Mouse (Mus musculus): ENCODE data around the gene Btnl2.

Btnl2 gene

DNA sequence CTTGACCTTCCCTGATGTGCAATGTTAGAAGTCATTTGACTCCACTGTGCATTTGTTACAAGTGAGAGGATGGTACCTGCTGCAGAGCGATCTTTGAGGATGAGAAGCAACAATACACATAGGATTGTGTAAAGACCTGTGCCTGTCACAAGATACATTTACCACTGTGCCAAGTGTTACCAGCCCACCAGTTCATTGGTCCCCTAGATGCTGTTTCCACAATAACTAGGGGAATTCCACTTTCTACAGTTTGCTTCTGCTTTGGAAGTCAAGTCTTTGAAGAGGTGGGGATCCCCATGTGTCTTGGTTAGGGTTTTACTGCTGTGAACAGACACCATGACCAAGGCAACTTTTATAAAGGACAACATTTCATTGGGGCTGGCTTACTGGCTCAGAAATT lies 23.4 kb upstream of the Btnl2 start:
- TF ChIP-seq GATA4 (IDR thresholded peaks at IDR 0.05; ENCODE audit: insufficient replicate concordance, low read length): no peak

DNA sequence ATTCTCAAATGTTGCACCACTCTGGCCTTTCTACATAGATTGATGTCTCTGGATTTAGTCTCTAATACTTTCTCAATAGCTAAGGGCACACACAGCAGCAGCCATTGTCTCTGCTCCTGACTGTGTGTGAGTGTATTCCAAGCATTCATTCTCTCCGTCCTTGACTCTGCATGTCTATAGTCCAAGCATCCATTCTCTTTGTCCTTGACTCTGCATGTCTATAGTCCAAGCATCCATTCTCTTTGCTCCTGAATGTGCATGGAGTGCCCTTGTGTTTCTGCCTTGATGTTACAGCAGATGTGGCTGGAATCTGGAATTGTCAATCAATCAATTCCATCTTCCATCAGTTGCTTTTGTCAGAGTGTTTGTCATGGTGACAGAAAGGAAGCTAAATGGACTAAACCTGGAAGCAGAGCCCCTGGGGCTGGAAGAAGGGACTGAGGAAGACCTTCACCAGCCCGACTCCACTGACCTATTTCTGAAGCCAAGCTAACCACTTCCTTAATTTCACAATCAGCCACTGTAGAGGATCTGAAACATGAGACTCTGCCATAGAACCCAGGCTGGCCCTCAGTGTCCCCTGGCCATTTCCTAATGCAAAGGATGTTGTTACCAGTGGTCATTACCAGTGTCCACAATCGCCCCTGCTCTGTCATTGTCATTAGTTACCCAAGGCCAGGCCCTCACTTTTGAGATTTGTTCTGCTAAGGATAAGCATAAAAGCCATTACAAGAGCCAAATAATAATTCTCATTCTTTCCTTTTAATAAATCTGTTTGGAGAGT lies 13.8 kb upstream of the Btnl2 start:
- no peak for TF ChIP-seq GATA4 (IDR thresholded peaks at IDR 0.05; ENCODE audit: insufficient replicate concordance, low read length)

DNA sequence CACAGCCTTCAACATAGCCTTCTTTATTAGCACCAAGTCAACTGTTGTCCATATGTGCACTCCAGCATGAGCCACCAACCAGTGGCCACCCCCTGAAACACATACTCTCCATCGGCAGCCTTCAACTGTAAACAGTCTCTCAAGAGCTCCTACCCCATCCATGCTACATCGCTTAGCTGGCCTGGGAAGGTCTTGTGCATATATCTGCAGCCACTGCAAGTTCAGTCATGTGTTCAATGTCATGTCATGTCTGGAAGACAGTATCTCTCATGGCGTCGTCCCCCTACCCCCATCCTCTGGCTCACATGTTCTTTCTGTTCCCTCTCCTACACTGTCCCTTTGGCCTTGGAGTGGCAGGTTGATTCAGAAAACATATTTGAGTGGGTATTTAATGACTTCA lies 9.7 kb upstream of the Btnl2 start:
- no peak for TF ChIP-seq GATA4 (IDR thresholded peaks at IDR 0.05; ENCODE audit: insufficient replicate concordance, low read length)

DNA sequence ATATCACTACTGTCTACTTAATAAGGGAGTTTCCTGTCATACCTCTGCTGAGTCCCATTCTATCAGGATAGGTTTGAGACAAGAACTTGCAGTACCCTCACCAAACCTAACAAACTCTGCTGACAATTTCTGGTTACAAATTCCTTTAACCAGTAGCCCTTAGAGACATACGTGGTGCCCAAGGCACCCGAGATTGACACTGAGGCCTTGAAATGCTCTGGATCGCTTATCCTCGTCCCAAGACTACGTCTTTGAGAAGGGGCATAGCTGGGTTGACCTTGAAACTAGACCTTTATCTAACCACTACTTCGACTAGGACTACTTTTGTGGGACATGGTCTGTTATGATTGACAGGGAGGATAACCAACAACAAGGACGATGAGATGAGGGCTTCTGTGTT lies 9.1 kb upstream of the Btnl2 start:
- no peak for TF ChIP-seq GATA4 (IDR thresholded peaks at IDR 0.05; ENCODE audit: insufficient replicate concordance, low read length)

DNA sequence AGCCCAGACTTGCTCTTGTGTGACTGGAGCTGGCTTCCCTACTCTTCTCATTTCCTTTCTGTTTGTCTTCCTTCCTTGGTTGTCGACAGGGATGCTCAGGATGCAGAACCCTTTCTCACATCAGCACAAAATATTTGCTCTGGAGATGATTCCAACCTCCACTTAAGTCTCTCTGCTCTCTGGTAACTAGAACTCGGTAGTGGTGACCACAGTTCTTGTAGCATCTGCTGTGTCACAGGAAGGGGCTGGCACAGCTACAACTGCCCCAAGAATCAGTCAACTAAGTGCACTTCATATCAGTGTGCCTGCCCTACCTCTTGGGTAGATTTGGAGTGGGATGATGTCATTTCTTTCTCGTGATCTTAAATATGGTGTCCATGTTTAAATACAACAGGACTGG lies 8.6 kb upstream of the Btnl2 start:
- no peak for TF ChIP-seq GATA4 (IDR thresholded peaks at IDR 0.05; ENCODE audit: insufficient replicate concordance, low read length)

DNA sequence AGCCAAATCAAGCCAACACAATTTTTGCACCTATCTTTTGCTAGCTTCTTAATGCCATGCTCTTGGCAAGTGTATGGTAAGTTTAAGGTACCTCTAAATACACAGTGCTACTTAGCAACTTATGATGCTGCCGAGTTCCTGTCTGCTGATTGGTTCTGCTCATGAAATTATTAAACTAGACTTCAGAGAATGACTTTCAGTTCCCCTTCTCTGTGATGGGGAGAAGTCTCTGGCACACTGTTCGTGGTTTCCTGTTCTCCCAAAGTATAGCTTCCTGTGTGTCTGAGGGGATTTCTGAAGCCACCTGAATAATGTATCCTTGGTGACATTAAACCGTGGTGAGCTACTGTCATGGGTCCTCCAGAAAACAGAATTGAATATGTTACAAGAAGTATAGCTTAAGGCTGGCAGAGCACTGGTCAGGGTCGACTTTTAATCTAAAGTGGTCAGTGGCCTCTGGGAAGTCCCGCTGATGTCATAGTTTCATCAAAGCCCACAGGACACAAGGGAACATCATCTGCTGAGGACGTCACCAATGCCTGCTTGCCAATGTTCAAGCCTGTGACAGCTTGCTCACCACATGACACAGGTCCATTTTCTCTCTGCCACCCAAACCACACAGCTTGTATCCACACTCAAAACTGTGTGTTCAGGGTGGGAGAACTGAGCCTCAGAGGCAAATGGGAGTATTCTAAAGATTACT lies 6.9 kb upstream of the Btnl2 start:
- TF ChIP-seq GATA4 (IDR thresholded peaks at IDR 0.05; ENCODE audit: insufficient replicate concordance, low read length): no peak

DNA sequence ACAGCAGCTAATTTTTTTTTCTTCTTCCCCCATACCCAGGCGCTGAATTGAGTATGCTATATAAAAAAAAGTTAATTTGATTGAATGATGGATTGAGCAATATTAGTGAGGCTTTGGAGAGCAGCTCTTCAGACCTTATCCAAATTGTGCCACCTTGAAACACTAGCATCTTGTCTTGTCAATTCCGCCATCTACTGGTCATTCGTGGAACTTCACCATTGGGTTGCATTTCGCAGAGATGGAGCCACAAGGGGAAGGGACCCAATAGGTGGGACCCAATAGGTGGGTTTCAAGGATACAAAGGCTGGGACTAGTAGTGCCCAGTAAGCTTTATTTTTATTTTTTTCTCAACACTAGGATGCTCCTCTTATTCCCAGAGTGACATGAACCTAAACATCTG lies 5.2 kb upstream of the Btnl2 start:
- no peak for TF ChIP-seq GATA4 (IDR thresholded peaks at IDR 0.05; ENCODE audit: insufficient replicate concordance, low read length)

DNA sequence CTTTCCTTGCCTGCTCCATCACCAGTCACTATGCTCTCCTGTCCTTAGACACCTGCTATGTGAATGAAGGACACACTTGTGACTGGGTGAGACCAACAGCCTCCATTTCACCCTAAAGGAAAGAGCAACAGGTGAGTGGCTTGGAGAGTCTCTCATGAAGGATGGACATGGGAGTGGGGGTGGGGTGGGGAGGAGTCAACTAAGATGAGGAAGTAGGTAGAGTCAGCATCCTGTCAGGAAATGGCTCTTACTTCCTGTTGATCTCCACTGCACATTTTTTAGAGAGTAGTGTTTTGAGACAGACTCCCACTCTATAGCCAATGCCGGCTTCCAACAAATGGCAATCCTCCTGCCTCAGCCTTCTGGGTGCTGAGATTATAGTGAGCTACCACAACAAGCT lies 318 bp downstream of the Btnl2 start:
- TF ChIP-seq GATA4 (IDR thresholded peaks at IDR 0.05; ENCODE audit: insufficient replicate concordance, low read length): no peak

DNA sequence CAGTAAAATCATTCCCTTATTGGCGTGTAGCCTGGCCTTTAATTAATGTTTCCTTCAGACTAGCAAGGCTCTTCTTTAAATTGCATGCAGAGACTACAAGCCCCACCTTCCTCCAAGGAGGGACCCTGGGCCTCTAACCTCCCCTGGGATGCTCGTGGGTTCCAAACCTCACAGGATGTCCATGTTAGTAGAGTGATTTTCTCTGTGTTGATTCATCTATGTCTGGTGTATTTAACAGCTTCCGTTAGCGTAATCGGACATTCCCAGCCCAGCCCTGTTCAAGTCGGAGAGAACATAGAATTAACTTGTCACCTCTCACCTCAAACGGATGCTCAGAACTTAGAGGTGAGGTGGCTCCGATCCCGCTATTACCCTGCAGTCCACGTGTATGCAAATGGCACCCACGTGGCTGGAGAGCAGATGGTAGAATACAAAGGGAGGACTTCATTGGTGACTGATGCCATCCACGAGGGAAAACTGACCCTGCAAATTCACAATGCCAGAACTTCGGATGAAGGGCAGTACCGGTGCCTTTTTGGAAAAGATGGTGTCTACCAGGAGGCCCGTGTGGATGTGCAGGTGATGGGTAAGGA lies 8.4 kb downstream of the Btnl2 start:
- TF ChIP-seq GATA4 (IDR thresholded peaks at IDR 0.05; ENCODE audit: insufficient replicate concordance, low read length): no peak

DNA sequence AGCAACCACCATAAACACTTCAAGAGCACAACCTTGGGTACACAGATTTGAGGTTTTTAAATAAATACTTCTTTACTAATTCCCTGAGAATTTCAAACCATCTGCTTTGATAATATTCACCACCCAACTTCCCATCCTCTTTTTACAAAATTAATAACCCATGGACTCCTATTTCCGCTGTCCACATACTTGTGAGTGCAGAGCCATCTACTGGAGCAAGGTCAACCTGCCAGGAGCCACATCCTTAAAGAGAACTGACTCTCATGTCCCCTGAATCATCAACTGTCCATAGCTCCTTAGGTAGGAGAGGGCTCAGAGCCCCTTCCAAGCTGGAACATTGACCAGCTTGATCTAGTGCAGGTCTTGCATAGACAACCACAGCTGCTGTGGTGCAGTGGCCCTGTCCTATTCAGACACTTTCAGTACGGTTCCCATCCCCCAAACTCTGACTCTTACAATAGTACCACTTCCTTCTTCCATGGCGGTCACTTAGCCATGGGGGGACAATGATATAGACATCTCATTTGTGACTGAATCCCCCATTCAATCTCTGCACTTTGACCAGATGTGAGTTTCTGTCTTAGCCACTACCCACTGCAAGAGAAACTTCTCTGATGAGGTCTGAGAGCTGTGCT lies 9.2 kb downstream of the Btnl2 start:
- no peak for TF ChIP-seq GATA4 (IDR thresholded peaks at IDR 0.05; ENCODE audit: insufficient replicate concordance, low read length)

DNA sequence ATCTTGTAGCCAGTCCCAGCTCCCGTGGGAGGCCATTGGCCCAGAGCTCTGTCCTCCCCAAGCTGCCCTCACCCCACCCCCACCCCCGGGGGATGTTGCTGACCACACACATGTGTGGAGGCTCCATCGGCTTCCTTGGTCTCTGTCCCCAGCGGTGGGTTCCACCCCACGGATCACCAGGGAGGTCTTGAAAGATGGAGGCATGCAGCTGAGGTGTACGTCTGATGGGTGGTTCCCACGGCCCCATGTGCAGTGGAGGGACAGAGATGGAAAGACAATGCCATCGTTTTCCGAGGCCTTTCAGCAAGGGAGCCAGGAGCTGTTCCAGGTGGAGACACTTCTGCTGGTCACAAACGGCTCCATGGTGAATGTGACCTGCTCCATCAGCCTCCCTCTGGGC lies 10.4 kb downstream of the Btnl2 start:
- no peak for TF ChIP-seq GATA4 (IDR thresholded peaks at IDR 0.05; ENCODE audit: insufficient replicate concordance, low read length)

DNA sequence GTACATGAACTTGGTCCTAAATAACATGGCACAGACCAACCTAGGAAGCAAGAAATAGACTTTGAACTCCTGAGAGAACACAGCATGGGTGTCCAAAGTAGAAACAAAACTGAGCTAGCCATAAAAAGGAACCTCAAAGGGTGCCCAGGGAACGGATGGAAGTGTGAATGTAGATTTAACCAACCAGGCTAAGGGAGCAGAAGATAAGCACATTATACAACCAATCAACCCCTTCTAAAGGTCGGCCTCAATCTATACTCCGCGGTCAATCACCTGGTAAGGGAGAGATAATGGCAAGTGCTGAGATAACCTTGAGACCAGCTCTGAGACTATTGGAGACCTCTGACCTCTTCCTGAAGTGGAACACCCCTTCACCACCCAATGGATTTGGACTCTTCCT lies 15.9 kb downstream of the Btnl2 start:
- no peak for TF ChIP-seq GATA4 (IDR thresholded peaks at IDR 0.05; ENCODE audit: insufficient replicate concordance, low read length)

DNA sequence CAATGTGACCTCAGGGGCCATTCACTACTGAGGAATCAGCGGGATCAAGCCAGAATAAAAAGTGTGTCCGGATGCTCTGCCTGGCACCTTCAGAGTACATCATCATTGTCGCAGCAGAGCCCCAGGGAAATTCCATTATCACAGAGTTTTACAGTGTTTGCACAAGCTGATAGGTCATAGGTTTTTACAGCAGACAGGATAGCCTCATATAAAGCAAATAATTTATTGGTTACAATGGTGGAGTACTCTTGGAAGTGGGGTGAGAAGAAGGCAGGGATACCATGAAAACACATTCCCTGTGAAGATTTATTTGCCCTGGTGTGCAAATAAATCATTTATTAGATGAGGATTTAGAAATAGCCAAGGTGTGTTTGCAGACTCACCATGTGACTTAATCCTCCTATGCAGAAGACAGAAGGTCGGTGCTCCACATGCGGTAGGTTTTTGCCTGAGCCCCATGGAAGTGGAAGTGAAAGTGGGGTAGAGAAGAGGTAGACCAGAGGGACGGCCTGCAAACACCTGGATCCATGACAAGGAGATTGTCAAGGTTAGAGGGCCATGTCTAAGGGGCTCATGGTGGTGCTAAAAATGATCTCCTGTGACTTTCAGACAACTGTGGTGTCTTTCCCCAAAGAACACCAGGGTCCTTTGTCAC lies 18.6 kb downstream of the Btnl2 start:
- TF ChIP-seq GATA4 (IDR thresholded peaks at IDR 0.05; ENCODE audit: insufficient replicate concordance, low read length): no peak

DNA sequence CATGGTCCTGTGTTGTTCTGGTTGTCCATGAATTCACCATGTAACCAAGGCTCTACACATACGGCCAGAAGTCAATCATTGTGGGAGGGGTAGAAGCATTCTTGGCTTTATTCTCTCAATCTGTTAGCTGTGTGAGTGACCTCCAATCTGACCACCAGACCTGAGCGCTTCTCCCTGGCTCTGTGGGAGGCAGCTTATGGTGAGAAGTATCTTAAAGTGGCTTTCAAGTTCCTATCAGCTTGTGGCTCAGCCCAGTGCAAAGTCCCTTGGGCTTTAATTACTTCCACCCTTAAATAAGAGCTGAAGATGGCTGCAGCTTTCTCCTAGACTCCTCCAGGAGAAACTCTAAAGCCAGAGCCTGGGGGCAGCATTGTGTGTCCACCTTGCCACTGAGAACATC lies 22.2 kb downstream of the Btnl2 start, which contains the start of gene Btnl1:
Gene Btnl1, plus strand, starts transcription at position 286 of the 400 bp plus-strand sequence.
- TF ChIP-seq GATA4 (IDR thresholded peaks at IDR 0.05; ENCODE audit: insufficient replicate concordance, low read length): no peak

All from liver, adult (tissue).